Mouse (Mus musculus) right cerebral cortex, postnatal 14 days (tissue): ENCODE data around the gene Rnf26.

Experiments used
- DNase-seq: peaks from one replicate; pipeline ENCODE4 v3.0.0; 2022

Gene Rnf26

DNA sequence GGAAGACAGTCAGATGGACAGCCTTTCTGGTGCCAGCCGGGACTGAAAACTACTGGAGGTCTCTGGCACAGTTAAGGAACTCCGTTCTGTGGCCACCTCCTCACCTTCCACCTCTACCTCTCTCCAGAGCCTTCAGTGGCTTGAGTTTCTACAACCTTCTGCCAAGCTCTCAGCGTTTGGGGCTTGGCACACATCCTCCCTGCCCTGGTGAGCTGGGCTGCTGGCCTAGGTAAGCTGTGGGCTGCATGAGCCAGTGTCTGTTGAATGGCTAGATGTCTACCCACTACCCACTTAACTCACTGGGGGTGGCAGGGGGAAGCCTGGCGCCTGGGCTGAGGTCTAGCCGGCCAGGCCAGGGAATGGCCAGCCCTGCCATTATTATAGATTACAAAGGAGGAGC is 40.2 kb downstream of the Rnf26 start:
- no peak for DNase-seq

DNA sequence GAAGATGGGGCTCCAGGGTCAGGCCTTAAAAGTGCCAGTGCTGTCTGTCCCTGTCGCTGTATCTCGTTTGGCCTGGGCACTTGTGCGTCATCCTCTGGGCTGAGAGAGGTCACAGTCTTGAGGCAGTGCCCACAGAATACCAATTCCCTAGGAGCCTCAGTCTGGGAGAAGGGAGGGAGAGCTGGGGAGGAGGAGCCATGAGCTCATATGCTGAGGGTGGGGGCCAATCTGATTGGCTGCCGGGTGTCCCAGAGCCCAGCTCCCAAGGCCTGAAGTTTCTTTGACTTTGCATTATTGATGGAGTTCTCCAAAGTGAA is 40.8 kb downstream of the Rnf26 start:
- DNase-seq = no peak

GRCm38 (mm10) chr9:44071914-44072598 is 41.3 kb downstream of the Rnf26 start:
- no peak for DNase-seq

DNA sequence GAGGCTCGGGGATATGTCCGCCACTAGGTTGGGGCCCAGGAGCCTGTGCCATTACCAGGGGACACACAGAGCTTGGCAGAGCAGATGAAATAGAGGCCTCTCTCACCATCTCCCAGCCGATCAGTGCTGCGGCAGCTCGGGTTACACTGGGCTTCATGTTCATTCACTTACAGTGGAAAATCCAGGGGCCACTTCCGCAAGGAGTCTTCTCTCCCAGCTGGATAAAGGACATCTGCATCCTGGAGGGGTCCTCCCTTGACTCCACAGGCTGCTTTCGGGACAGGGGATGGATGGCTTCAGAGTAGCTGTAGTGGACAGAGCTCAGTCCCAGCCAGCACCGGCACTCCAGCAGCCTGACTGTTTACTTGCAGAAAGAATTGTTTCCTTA is 42.5 kb downstream of the Rnf26 start:
- DNase-seq = no peak

DNA sequence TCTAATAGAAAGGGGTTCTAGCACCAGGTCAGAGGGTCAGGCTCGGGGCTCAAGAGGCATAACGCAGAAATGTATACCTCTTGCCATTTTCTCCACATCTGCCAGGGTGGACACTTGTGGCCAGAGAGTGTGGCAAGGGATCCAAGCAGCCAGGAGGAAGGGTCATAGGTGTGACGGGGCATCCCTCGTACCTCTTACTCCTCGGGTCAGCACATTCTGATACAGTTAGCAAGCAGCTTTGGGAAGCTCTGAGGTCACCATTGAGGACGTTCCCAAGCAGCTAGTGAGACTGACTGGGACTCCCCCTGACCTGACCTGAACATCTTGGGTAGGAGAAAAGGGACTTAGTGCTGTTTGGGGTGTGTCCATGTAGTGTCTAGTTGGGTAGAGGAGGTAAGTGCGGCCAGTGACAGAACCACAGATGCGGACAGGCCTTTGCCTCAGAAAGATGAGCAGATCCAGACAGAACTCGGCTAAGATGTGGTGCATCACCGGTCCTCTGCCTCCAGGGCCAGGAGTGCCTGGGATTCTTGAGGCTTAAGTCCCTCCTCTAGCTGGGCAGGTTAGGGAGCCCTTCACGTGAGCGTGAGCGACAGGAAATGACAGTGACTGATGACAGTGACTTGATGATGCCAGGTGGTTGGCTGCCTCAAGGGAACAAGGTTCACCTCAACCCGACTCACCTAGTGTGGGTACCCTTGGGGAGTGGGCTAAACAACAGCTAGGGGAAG is 43.0 kb downstream of the Rnf26 start:
- no peak for DNase-seq

DNA sequence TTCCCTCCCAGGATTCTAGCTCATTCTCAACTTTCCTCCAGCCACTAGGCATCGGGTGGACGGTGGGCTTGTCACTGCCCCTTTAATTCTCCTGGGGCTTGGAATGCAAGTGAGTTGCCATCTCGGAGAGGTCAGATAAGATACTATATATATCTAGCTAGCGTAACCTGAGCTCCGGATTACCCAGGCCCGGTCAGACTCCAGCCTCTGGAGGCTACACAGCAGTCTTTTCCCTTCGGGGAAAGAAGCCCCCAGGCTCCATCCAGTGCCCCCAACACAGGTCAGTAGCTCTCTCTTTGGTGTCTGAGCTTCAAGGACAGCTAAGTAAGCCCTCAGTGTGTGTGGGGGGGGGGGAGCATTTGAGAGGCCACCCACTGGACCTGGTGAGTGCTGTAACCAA is 44.1 kb downstream of the Rnf26 start:
- no peak for DNase-seq

DNA sequence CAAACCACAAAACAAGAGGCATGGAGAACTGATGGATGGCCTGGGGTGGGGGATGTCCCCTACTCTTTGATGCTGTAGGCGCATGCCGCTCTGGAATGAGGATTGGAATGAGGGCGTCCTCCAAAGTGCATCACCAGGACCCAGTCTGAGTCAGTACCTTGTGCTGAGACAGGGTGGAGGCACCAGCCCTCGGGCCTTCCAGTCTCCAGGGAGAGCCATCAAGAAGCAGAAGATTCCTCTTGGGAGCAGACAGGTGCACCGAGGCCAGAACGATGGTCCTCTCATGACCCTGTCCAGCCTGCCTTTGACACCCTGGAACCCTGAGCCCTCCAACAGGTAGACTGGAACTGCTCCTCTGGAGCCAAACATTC is 45.4 kb downstream of the Rnf26 start:
- no peak for DNase-seq

DNA sequence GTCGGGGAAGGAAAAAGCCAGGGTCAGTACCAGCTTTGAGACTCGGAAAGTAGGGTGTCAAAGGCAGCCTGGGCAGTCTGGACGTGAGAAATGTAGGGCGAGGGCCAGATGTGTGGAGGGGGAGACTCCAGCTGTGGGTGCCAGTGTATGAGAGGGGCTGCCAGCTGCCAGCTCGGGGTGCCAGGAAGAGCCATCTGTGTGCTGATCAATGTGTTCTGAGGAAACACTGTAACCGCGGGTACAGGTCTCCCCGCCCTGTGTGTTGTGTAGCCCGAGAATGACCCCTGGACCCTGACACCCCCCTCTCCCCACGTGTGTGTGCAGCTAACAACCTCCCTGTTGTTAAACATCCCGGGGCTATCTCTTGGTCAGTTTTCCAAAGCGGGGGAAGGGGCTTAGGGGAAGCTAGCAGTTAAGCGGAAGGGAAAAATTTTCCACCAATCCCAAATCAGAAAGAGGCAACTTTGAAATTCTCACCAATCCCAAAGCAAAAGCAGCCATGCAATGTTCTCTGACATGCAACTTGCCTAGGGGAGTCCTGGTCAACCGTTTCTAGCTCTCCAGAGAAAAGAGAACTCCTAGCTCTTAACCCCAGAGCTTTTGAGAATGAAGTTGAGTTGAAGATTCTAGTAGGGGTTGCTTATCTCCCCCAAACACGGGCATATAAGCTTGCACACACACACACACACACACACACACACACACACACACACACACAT is 45.9 kb downstream of the Rnf26 start:
- DNase-seq = no peak

DNA sequence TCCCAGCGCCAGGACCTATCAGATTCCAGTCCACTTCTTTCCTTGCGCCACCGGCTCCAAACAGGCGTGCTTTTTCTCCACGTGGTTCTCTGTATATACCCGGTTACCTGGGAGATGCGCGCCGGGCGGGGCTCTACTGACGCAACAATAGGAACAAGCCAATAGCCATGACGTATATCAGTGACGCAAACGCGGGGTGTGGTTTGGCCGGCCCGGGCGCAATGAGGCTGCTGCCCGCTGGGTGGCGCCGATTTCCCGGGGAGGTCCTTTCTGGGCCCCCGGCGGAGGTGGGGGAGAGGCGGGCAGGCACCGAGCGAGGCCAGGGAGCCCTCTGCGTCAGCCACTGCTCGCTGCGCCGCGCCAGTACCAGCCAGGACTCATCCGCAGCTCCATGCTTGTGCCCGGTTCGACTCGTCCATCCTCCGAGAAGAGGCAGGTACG is 46.5 kb downstream of the Rnf26 start, which contains the start of gene Usp2:
Usp2 (plus strand) TSS at position 237 of the 441 bp plus-strand sequence.
- DNase-seq = peak; percentile 99

- no peak for DNase-seq
Observed at GRCm38 (mm10) chr9:44065177-44065576, 48.1 kb downstream of the Rnf26 start.

- DNase-seq = no peak
Observed at GRCm38 (mm10) chr9:44058606-44059005, 54.7 kb downstream of the Rnf26 start.

DNA sequence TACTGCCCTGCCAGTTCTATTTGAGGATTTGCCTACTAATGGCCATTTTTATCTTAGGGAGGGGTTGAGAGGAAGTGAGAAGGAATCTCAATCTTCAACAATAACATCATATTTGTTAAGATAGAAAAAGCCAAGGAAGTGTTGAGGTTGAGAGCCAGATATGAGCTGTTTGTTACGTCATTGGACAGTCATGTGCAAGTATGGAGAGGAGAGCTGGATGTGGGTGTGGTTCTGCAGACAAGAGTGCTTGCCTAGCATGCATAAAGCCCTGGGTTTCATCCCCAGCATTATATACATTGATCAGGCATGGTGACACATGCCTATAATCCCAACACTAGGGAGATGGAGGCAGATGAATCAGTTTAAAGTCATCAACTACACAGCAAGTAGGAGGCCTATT is 59.4 kb downstream of the Rnf26 start:
- DNase-seq = no peak

- DNase-seq = no peak
Observed at GRCm38 (mm10) chr9:44052855-44053254, 60.5 kb downstream of the Rnf26 start.

DNA sequence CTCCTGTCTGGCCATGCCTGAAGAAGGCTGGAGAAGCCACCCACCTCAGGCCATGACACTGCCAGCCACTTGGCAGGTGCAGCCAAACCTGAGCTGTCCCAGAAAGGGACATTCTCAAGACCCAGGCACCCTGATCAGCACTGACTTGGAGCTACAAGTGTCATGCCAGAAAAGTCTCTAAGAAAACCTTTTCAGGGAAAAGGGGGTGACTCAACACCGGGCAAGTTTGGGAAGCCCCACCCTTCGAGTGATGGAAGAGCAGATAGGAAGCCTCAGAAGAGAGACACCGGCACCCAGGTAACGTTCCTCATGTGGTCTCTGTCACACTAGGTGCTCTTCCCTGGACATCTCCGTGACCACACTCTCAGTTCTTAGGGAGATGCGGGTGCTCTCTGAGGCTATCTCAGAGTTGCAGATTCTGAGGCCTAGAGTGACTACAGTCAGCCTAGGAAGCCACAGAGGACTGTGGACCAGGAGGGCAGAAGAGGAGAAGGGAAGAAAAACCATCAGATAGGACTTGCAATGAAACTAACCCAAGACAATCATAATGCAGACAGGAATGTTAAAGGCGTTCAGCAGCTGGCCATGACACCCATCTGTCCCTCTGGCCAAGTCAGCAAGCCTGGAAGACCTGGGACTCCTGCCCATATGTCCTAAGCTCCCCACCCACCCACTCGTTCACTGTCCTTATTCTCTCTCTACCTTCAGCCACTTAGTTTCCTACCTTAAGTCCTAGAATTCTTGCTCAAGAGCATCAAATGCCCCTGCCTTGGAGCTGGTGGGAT is 63.7 kb downstream of the Rnf26 start:
- DNase-seq = no peak

DNA sequence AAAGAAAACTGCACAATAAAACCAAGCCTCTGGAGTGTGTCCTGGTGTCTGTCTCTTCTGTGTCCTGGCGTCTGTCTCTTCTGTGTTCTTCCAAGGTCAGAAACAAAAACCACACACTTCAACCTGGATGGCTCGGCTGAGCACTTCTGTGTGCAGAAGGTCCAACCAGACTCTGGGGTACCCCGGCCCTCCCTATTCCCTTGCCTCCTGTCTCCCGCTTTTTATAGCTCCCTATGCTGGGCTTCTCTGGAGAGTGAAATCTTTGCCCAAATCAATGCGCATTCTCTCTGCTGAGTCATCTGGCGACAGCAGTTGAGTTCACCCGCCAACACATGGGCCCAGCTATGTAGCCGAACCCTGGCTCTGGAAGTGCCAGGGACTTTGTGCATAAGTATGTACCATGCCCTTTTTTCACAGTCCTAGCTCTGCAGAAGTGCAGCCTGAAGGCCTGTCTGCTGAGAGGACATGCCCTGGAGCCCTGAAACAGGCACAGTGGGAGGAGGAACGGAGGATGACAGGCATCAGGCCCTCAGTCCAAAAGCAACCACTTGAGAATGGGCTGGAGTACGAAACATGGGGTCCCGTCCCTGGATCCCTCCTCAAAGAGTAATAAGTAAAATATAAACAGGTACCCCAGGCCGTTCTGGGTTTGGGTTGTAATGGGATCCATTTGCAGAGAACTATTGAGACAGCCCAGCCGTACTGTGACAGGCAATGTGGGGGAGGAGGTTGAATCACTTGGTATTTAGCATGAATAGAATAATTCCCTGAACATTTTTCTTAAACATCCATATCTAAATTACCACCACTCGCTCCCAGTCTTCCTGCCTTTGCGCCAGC is 64.6 kb downstream of the Rnf26 start:
- no peak for DNase-seq

- DNase-seq = no peak
Observed at GRCm38 (mm10) chr9:44047571-44048490, 65.5 kb downstream of the Rnf26 start.

GRCm38 (mm10) chr9:44047071-44047470 is 66.2 kb downstream of the Rnf26 start:
- no peak for DNase-seq

GRCm38 (mm10) chr9:44046426-44046825 is 66.9 kb downstream of the Rnf26 start:
- no peak for DNase-seq

DNA sequence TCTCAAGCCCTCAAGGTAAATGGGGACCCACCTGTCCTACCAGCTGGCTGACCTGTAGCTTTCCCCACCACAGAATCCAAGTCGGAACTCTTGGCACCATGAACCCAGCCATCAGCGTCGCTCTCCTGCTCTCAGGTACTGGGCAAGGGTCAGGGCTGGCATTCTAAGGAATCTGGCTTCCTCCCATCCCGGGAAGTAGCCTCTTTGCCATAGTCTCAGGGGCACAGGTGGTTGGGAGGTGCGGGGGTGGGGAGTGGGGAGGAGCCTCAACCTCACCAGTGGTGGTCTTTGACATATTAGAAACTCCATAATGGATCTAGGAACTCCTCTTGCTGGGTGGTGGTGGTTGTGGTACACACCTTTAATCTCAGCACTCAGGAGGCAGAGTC is 67.4 kb downstream of the Rnf26 start:
- no peak for DNase-seq
